Mouse (Mus musculus) heart, postnatal 0 days (tissue): ENCODE results near the gene Nhlh1. TPM values are rescaled to one million over a fixed set of nuclear protein-coding genes. Genes with fewer than 3 reads are reported as not detected.
A peak's percentile ranks its signal among the peaks of the same experiment; 100 is the strongest.

Experiments used
- ATAC-seq: fragments of 200-750 bp; cut with Nextera tagmentation; 2 replicates; pipeline ENCODE4 v1.8.0; 2017; ENCODE audit warnings: low read depth, moderate number of reproducible peaks, moderate library complexity; ENCODE audit not compliant: insufficient read depth
- DNase-seq: peaks from one replicate; pipeline ENCODE4 v3.0.0-alpha.2; 2016; ENCODE audit warnings: low spot score
- H3K27ac ChIP-seq: fragments of 300-500 bp; sonication (generic); 2 replicates; pipeline ENCODE4 v1.5.1; 2014; ENCODE audit warnings: low read depth, mild to moderate bottlenecking
- H3K27me3 ChIP-seq: fragments of 300-500 bp; sonication (generic); 2 replicates; pipeline ENCODE4 v1.6.1; 2014; ENCODE audit warnings: low read length, mixed read lengths; ENCODE audit not compliant: control insufficient read depth, insufficient read depth
- H3K36me3 ChIP-seq: fragments of 300-500 bp; sonication (generic); replicated peaks from 2 replicates; pipeline ENCODE4 v1.6.1; 2014; ENCODE audit warnings: low read length, mixed read lengths; ENCODE audit not compliant: control insufficient read depth, insufficient read depth
- H3K4me1 ChIP-seq: fragments of 300-500 bp; sonication (generic); 2 replicates; pipeline ENCODE4 v1.6.1; 2014; ENCODE audit warnings: antibody characterized with exemption; ENCODE audit not compliant: control insufficient read depth, insufficient read depth
- H3K4me2 ChIP-seq: fragments of 300-500 bp; sonication (generic); 2 replicates; pipeline ENCODE4 v1.6.1; 2014; ENCODE audit warnings: low read depth, mild to moderate bottlenecking, low read length, moderate library complexity
- H3K4me3 ChIP-seq: fragments of 300-500 bp; sonication (generic); 2 replicates; pipeline ENCODE4 v1.5.1; 2014; ENCODE audit warnings: low read depth, low read length
- H3K9ac ChIP-seq: fragments of 300-500 bp; sonication (generic); replicated peaks from 2 replicates; pipeline ENCODE4 v1.6.1; 2014; ENCODE audit warnings: low read depth, low read length, mixed read lengths
- H3K9me3 ChIP-seq: fragments of 300-500 bp; sonication (generic); replicated peaks from 2 replicates; pipeline ENCODE4 v1.6.1; 2016; ENCODE audit warnings: low read length; ENCODE audit not compliant: control insufficient read depth
- CTCF ChIP-seq: IDR thresholded peaks from 2 replicates; pipeline ENCODE4 v1.5.1; 2016; ENCODE audit warnings: antibody characterized with exemption, control low read depth, low read depth
- EP300 ChIP-seq: IDR thresholded peaks from 2 replicates; pipeline ENCODE4 v1.6.1; 2016; ENCODE audit warnings: antibody characterized with exemption, low read depth
- WGBS: fragments of 180-500 bp; shearing (Covaris S2); extraction: QIAGEN DNeasy Blood & Tissue Kit; methylation state at CpG from one replicate; pipeline ENCODE4 v1.1.7; 2014; 5-methylcytosine and 5-hydroxymethylcytosine counted together
- polyA plus RNA-seq: library from polyadenylated mRNA; unstranded; fragments of >200 nt; fragmentation: Nextera tagmentation; extraction: Ambion mirVana; gene quantifications from 2 replicates; pipeline ENCODE4 v1.2.1, GENCODE M21; 2015
- total RNA-seq: library from RNA; depleted of rRNA; stranded (reverse); fragments of >200 nt; gene quantifications from 2 replicates; pipeline ENCODE4 v1.2.3, GENCODE M21; 2014; ENCODE audit warnings: low replicate concordance

Gene Nhlh1
- total and polyA plus RNA-seq, 2 experiments from 2014 or later: not detected

DNA sequence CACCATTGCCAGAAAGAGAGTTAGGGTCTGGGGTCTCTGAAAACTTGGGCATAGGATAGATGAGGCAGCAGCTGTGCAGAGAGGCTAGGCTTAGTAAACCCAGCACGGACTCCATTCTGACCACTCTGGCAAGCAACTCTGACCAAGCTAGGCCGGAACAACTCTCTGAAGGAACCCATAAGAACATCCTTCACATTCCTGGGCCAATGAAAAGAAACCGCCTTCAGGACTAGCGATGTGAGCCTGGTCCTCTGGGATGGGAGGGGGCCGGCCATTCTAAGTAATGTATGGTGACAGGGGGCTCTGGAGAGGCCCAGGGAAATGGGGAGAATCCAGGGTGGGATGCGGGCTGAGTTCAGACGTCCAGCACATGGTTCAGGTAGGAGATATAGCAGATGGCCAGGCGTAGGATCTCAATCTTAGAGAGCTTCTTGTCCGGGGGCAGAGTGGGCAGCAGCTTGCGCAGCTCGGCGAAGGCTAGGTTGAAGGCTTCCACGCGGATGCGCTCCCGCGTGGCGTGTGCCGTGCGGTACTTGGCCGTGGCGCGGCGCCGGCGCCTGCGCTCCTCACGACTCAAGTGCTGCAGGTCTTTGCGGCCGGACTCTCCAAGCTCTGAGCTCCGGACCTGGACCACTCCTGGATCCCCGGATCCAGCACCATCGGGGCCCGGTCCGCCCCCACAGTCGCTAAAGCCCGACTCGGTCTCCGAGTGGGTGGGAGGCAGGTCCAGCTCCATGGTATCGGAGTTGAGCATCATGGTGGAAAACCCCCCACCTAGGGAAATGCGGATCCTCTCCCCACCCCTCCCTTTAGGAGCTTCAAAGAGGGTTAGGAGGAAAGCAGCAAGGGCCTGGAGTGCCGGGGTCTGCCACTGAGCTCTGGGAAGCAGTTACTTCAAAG is 3.6 kb downstream of the Nhlh1 start:
- TF ChIP-seq CTCF (no peak), EP300 (no peak)
- Histone ChIP-seq H3K27ac (no peak overlapping the region), H3K4me2 (peak overlapping the region; percentile 58), H3K9me3 (no peaks in the 10 kb centered on the region), H3K36me3 (no peaks in the 10 kb centered on the region), H3K9ac (peak overlapping the region; percentile 23; the same call in 1 of the 2 replicates), H3K27me3 (peaks cover 39% of the 10 kb centered on the region), H3K4me1 (peaks cover 9% of the 10 kb centered on the region; the same call in 1 of the 2 replicates), H3K4me3 (peak overlapping the region; percentile 38)
- 2% methylated on average over 40 of the region's 42 CpGs for WGBS
- no peak for DNase-seq
- no peak for ATAC-seq

DNA sequence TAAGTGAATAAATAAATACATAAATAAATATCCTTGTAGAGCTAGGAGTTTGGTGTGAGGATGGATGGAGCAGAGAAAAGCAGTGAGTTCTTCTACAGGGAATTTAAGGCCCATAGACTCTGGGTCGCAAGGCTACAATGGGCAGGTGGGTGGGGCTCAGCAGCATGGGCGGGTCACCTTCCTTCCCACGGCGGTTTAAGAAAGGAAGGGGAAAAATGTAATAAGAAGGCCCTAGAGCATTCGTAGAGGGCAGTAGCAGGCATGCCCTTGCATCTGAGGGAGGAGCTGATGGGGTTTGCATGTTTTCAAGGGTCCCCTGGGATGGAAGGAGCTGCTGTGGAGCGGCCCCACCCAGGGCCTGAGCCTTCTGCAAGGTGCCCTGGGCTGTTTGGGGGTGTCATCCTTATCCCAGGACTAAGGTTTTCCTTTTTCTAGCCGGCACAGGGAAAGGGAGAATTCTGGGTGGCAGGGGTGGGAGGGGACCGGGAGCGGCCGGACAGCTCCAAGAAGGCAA is 4.5 kb downstream of the Nhlh1 start:
- Histone ChIP-seq H3K36me3 (no peaks in the 10 kb centered on the region), H3K4me1 (peaks cover 9% of the 10 kb centered on the region; the same call in 1 of the 2 replicates), H3K9ac (no peak overlapping the region), H3K27ac (no peak overlapping the region), H3K27me3 (peaks cover 39% of the 10 kb centered on the region), H3K9me3 (no peaks in the 10 kb centered on the region), H3K4me3 (peak overlapping the region; percentile 12), H3K4me2 (peak overlapping the region; percentile 18; the same call in 1 of the 2 replicates)
- DNase-seq (no peak), ATAC-seq (no peak)
- 16% methylated on average over 10 of the region's 10 CpGs for WGBS
- TF ChIP-seq EP300 (no peak), CTCF (no peak)

DNA sequence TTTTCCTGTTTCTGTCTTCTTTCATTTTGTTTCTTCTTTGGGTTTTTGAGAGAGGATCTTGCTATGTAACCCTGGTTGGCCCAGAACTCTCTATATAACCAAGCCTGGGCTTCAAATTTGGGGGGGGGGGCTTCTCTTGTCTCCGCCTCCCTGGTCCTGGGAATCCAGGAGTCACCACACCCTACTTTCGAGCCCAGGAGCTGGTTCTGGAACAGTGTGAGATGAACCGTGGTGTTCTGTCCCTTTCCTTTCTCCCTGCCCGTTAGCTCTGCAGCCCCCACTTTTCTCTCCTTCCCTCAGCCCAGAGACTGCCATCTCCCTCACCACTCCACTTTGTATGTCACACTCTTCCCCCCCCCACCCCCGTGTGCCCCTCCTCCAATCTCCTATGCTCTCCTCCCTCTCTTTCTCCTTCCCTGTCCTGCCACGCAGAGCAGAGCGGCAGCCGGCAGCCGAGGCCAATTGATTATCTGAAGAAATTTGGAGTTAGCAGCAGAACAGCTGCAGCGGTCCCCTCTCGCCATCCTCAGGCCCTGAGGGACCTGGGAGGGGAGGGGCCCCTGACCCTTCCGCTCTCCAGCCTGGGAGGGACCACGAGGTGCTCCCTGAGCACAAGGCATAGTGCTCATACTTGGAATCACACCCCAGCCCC is 8.1 kb downstream of the Nhlh1 start:
- Histone ChIP-seq H3K27me3 (peaks cover 23% of the 10 kb centered on the region), H3K9ac (no peak overlapping the region), H3K4me2 (no peak overlapping the region), H3K27ac (no peak overlapping the region), H3K4me1 (peaks cover 8% of the 10 kb centered on the region; the same call in 1 of the 2 replicates), H3K4me3 (no peak overlapping the region), H3K9me3 (no peaks in the 10 kb centered on the region), H3K36me3 (no peaks in the 10 kb centered on the region)
- 37% methylated on average over 13 of the region's 13 CpGs for WGBS
- DNase-seq: no peak
- ATAC-seq: no peak
- TF ChIP-seq EP300: no peak
- no peak for TF ChIP-seq CTCF

DNA sequence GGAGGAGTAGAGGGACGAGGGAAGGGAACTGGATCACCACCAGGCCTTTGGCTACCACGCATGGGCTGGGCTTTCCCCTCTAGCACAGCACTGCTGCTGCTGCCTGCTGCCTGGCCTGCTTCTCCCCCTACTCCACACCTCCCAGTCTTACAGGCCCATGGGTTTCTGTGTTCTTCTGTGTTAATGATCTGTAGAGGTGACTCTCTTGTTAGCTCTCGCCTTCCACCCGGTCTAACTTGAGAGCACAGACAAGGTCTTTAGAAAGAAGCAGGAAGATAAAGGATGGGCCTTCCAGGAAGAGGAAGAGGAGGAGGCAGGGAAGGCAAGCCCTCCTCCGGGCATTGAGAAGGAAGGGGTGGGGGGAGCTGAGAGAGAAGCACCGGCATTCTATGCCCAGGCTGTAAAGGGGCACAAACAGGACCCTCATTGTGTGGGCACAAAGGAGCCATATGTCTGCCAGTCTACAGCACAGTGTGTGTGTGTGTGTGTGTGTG is 9.1 kb downstream of the Nhlh1 start:
- 27% methylated on average over 6 of the region's 6 CpGs for WGBS
- ATAC-seq: no peak

DNA sequence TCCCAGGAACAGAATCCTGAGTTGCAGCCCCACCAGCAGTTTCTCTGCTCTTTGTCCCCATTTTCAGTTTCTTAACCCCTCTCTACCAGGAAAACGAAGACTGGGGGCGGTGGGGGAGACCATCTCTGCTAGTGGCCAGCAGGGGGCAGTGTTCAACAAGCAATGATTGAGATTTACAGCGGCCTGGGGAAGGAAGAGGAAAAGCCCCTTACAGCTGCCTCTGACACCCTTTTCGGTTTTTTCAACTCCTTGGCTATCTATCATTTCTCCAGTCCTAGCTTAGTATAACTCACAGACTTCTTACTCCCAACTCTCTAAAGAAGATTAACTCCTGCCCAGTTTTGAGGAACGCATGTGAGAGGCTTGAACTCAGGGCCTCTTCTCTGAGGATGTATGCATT is 10.4 kb downstream of the Nhlh1 start:
- Histone ChIP-seq H3K9ac (no peak overlapping the region), H3K27me3 (0 out of 2 replicates have a peak, but pooled peaks cover 3% of the 10 kb centered on the region)
- DNase-seq: peak; percentile 83

More for the DNA sequence above, 9.1 kb downstream of the Nhlh1 start:
- H3K9ac ChIP-seq: 0 out of 2 replicates have a peak overlapping the region, but pooled peaks have one; percentile 6
- H3K9me3 ChIP-seq: no peaks in the 10 kb centered on the region
- H3K4me3 ChIP-seq: peak overlapping the region; percentile 35
- H3K4me2 ChIP-seq: peak overlapping the region; percentile 44
- DNase-seq: no peak
- TF ChIP-seq CTCF: no peak
- no peak for TF ChIP-seq EP300
- H3K27me3 ChIP-seq: peaks cover 13% of the 10 kb centered on the region
- no peaks in the 10 kb centered on the region for H3K36me3 ChIP-seq
- H3K27ac ChIP-seq: peak overlapping the region; percentile 43
- H3K4me1 ChIP-seq: no peaks in the 10 kb centered on the region

More for the DNA sequence above, 10.4 kb downstream of the Nhlh1 start:
- H3K27ac ChIP-seq: no peak overlapping the region
- H3K4me1 ChIP-seq: no peaks in the 10 kb centered on the region
- peak; percentile 75 for TF ChIP-seq CTCF
- TF ChIP-seq EP300: no peak
- ATAC-seq: peak; percentile 67
- H3K4me3 ChIP-seq: no peak overlapping the region
- H3K4me2 ChIP-seq: no peak overlapping the region
- no peaks in the 10 kb centered on the region for H3K36me3 ChIP-seq
- WGBS: 15% methylated on average over 5 of the region's 5 CpGs
- H3K9me3 ChIP-seq: no peaks in the 10 kb centered on the region
